Mouse (Mus musculus): Measurements from ENCODE around the gene Gtf3c2. TPM values are rescaled to one million over a fixed set of nuclear protein-coding genes. Genes with fewer than 3 reads are reported as not detected.

The Gtf3c2 gene
- polyA plus RNA-seq, 1 experiment = 45.4 TPM

- DNase-seq (ENCODE audit: low read depth) = no peak
Measured at GRCm38 (mm10) chr5:31149781-31150180, 30.2 kb downstream of the Gtf3c2 start.

GRCm38 (mm10) chr5:31138968-31139425 lies 40.9 kb downstream of the Gtf3c2 start:
- no peak for DNase-seq (ENCODE audit: low read depth)

GRCm38 (mm10) chr5:31138241-31138967 lies 41.5 kb downstream of the Gtf3c2 start, which contains the start of gene Ucn:
Gene Ucn (minus strand): TSS chr5:31138829.
- DNase-seq (ENCODE audit: low read depth) = no peak

- DNase-seq (ENCODE audit: low read depth) = no peak
Measured at GRCm38 (mm10) chr5:31137658-31138057, 42.3 kb downstream of the Gtf3c2 start.

GRCm38 (mm10) chr5:31136730-31137424 lies 43.1 kb downstream of the Gtf3c2 start:
- DNase-seq (ENCODE audit: low read depth) = no peak

GRCm38 (mm10) chr5:31126050-31126449 lies 53.9 kb downstream of the Gtf3c2 start:
- DNase-seq (ENCODE audit: low read depth) = no peak

- no peak for DNase-seq (ENCODE audit: low read depth)
Measured at GRCm38 (mm10) chr5:31123481-31123880, 56.5 kb downstream of the Gtf3c2 start.

GRCm38 (mm10) chr5:31121111-31121510 lies 58.8 kb downstream of the Gtf3c2 start:
- no peak for DNase-seq (ENCODE audit: low read depth)

GRCm38 (mm10) chr5:31116912-31117311 lies 63.0 kb downstream of the Gtf3c2 start:
- DNase-seq (ENCODE audit: low read depth) = no peak

- DNase-seq (ENCODE audit: low read depth) = no peak
Measured at GRCm38 (mm10) chr5:31116354-31116753, 63.6 kb downstream of the Gtf3c2 start, which contains the start of gene Trim54. Gene Trim54 (plus strand): TSS chr5:31116712.

- no peak for DNase-seq (ENCODE audit: low read depth)
Measured at GRCm38 (mm10) chr5:31110781-31111180, 69.2 kb downstream of the Gtf3c2 start.

- no peak for DNase-seq (ENCODE audit: low read depth)
Measured at GRCm38 (mm10) chr5:31108000-31108490, 71.9 kb downstream of the Gtf3c2 start, which contains the start of gene Slc30a3. Gene Slc30a3 (minus strand): TSS chr5:31108237.

Other genes starting within 250 kb of the Gtf3c2 start
- gene Cgref1, start 234.6 kb downstream of the Gtf3c2 start, polyA plus RNA-seq (2012; rRNA removed) = 3.1 and 3.5 TPM in 2 replicates
- gene Preb, start 219.8 kb downstream of the Gtf3c2 start, polyA plus RNA-seq (2012; rRNA removed) = 335 and 336 TPM in 2 replicates
- 3.1 and 3.8 TPM in 2 replicates for gene Tcf23, start 211.5 kb downstream of the Gtf3c2 start, polyA plus RNA-seq (2012; rRNA removed)
- 229 and 242 TPM in 2 replicates for gene Atraid, start 131.8 kb downstream of the Gtf3c2 start, polyA plus RNA-seq (2012; rRNA removed)
- 32.8 and 34.2 TPM in 2 replicates for gene Slc5a6, start 131.2 kb downstream of the Gtf3c2 start, polyA plus RNA-seq (2012; rRNA removed)
- gene Cad, start 125.4 kb downstream of the Gtf3c2 start, polyA plus RNA-seq (2012; rRNA removed) = 216 and 228 TPM in 2 replicates
- gene Dnajc5g, start 73.9 kb downstream of the Gtf3c2 start, polyA plus RNA-seq (2012; rRNA removed) = 0.32 and 0.46 TPM in 2 replicates
- gene Slc30a3, start 71.9 kb downstream of the Gtf3c2 start, polyA plus RNA-seq (2012; rRNA removed) = 5.7 and 11.3 TPM in 2 replicates
- 0.42 TPM in 1 of 2 replicates, not detected in the other for gene Trim54, start 63.4 kb downstream of the Gtf3c2 start, polyA plus RNA-seq (2012; rRNA removed)
- not detected in 2 replicates for gene Ucn, start 41.3 kb downstream of the Gtf3c2 start, polyA plus RNA-seq (2012; rRNA removed)
- 94.2 and 136 TPM in 2 replicates for gene Mpv17, start 25.9 kb downstream of the Gtf3c2 start, polyA plus RNA-seq (2012; rRNA removed)
- gene Gm29609, start 233 bp downstream of the Gtf3c2 start, polyA plus RNA-seq (2012; rRNA removed) = 2.6 and 3.6 TPM in 2 replicates
- 109 and 126 TPM in 2 replicates for gene Snx17, start 13.1 kb upstream of the Gtf3c2 start, polyA plus RNA-seq (2012; rRNA removed)
- 51.2 and 64.9 TPM in 2 replicates for gene Eif2b4, start 13.3 kb upstream of the Gtf3c2 start, polyA plus RNA-seq (2012; rRNA removed)
- gene Zfp513, start 22.2 kb upstream of the Gtf3c2 start, polyA plus RNA-seq (2012; rRNA removed) = 30.4 and 39.7 TPM in 2 replicates
- gene Ppm1g, start 40.5 kb upstream of the Gtf3c2 start, polyA plus RNA-seq (2012; rRNA removed) = 46.5 and 80.1 TPM in 2 replicates
- 120 and 142 TPM in 2 replicates for gene Nrbp1, start 60.7 kb upstream of the Gtf3c2 start, polyA plus RNA-seq (2012; rRNA removed)
- 1.3 and 3.6 TPM in 2 replicates for gene Gm9970, start 61.1 kb upstream of the Gtf3c2 start, polyA plus RNA-seq (2012; rRNA removed)
- 36.9 and 38.7 TPM in 2 replicates for gene Krtcap3, start 71.5 kb upstream of the Gtf3c2 start, polyA plus RNA-seq (2012; rRNA removed)
- 37.7 and 38.4 TPM in 2 replicates for gene Ift172, start 111.0 kb upstream of the Gtf3c2 start, polyA plus RNA-seq (2012; rRNA removed)
- gene Fndc4, start 115.9 kb upstream of the Gtf3c2 start, polyA plus RNA-seq (2012; rRNA removed) = 6.1 and 8.0 TPM in 2 replicates
- 0.23 and 0.53 TPM in 2 replicates for gene Gckr, start 117.3 kb upstream of the Gtf3c2 start, polyA plus RNA-seq (2012; rRNA removed)